Mouse (Mus musculus) adrenal gland, postnatal 25 days (tissue): ENCODE results near the gene Src. TPM values are rescaled to one million over a fixed set of nuclear protein-coding genes. Genes with fewer than 3 reads are reported as not detected.
"Not testable (repeated sequence)": the region's sequence is repeated elsewhere in the genome, so short reads cannot be mapped to it uniquely, and the experiment has no call there.

Source experiments
- DNase-seq: peaks from one replicate; pipeline ENCODE4 v3.0.0; 2021; ENCODE audit warnings: mixed read lengths
- total RNA-seq: library from RNA; stranded (reverse); gene quantifications from 2 replicates; pipeline ENCODE4 v1.2.3, GENCODE M21; 2021

Src gene
- total RNA-seq, 1 experiment from 2014 or later = 19.4 TPM

DNA sequence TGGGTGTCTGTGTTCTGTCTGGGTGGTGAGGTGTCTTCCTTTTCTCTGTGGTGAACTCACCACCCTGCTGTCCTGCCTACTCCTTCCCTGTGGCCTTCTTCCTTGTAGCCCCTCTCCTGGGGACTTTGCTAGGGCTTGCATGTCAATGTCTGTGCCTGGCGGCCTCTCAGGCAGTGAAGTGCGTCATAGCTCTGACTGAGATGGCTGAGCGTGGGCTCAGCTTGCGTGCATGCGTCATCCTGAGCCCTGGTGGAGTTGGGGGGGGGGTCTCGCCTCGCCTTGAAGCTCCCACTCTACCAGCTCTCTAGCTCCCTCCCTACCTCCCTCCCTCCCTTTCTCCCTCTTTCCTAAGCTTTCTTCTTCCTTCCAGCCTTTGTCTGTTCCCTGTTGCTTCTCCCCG, 60.4 kb downstream of the Src start:
- DNase-seq = no peak

DNA sequence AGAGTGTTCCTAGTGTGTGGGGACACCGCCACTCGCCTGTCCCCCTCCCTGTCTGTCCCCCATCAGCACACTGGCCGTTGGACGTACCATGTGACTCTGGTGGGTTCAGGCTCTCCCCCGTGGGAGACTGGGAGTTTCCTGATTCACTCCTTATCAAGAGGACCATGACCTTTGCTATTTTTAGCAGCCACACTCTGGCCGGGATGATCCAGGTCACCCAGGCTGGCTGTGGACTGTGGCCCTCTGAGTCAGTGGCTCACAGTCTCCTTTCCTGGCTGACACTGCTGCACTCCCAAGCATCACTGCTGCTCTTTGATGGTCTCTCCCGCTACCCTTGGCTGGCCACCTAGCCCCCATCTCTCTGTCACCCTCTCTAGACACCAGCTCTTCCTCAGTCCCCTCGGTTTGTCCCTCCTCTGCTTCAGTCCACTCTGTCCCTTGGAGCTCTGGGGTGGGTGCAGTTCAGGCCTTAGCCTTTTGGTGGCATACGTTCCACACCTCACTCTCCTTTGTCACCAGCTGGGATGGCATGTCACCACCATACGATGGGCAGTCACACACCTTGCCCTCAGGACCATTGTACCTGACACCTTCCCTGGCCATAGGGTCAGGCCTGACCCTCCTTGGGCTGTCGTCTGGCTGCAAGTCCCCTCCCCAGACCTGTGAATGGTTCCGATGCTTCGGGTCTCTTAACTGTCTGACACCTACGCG, 61.8 kb downstream of the Src start:
- DNase-seq = peak; percentile 50

DNA sequence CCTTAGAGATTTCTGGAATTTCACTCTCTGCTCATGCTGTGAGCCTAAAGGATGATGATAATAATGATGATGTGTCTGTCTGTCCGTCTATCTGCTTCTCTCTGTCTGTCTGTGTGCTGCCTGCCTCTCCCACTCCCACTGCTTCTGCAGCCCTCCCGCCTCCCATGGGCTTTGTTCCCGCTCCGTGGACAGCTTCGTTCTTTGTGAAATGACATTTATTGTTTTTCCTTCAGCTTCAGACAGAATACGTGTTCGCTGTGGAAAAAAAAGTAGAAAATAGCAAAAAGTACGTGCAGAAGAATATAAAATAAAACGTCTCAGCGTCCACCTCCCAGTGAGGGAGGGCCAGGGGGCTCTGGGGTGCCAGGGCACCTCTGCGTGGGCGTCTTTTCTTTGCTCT, 64.5 kb downstream of the Src start:
- no peak for DNase-seq

DNA sequence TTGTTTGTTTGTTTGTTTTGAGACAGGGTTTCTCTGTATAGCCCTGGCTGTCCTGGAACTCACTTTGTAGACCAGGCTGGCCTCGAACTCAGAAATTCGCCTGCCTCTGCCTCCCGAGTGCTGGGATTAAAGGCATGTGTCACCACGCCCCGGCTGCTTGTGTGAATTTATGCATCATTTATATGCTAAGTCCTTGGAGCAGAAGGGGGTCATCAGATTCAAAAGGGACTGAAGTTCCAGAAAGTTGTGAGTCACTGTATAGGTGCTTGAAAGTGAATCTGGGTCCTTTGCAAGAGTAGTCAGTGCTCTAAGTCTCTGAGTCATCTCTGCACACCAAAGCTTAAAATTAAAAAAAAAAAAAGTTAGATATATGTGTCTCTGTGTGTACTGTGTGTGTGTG, 68.3 kb downstream of the Src start:
- not testable (repeated sequence) for DNase-seq

DNA sequence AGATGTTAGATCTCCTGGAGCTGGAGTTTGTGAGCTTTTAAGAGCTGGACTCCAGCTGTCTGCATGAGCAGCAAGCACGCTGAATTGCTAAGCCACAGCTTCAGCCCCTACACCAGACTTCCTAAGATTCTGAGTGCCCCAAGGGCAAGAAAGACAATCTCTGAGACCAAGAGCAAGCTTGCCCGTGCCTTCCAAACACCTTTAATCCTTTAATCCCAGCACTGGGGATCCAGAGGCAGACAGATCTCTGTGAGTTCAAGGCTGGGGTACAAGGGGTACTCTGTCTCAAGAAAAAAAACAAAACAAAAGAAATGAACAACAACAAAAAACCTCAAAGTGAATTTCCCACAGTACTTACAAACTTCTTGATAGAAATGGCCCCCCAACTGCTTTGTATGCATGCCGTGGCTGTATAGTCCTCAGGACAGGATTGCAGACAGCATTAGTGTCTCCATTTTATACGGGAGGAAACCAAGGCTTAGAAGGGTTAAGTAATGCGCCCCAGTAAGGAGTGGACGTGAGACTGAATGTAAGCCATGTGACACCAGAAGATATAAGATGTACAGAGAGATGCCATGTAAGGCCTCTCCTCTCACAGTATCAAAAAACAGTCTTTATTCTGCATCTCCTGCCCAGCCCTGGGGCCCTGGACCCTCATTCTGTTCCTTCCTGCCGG, 68.9 kb downstream of the Src start:
- DNase-seq = no peak

DNA sequence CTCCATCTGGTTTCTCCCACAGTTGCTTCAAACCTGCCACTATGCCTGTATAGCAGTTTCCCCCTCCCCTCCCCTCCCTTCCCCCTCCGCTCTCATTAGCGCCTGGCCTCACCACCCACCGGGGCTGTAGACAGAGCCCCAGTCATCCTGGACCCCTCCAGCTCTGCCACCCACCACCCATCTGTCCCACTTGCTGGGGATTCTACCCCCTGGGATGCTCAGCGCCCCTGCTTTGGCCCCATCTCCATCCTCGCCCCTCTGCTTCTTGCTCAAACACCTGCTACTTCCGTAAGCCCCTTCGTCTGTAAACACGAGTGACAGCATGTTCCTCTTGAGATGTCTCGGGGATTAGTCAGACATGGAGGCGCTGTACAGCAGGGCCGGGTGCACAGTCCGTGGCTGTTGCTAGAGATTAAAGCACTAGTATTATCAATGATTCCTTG, 69.5 kb downstream of the Src start:
- no peak for DNase-seq

DNA sequence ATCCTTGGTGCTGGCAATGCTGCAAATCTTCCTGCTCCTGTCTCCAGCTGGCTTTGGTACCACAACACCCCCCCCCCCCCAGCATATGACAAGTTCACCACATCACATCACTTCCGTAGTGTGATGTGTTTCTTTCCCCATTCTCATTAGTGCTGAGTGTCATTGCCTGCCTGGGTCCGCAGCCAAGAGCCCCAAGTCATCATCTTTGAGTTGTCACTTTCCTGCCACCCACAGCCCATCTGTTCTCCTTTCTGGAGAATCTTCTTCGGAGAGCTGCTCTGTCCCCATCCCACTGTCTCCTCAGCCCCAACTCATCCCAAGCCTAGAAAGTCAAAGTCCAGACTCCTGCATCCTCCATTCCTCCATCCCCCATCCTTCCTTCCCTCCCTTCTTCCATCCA, 75.0 kb downstream of the Src start:
- DNase-seq = no peak

DNA sequence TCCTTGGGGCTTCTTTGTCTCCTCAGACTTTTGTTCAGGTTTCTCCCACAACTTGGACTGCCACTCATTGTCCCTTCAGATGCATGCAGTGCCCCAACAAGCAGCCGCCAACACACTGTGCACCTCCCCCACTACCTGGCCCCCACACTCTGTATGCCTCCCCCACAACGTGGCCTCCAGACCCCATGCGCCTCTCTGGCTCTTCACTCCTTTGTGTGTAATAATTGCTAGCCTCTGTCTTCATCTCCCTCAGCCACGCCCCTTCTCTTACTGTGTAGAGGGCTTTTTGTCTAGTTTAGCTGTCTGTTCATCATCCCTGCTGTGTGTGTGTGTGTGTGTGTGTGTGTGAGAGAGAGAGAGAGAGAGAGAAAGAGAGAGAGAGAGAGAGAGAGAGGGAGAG, 80.3 kb downstream of the Src start:
- no peak for DNase-seq

DNA sequence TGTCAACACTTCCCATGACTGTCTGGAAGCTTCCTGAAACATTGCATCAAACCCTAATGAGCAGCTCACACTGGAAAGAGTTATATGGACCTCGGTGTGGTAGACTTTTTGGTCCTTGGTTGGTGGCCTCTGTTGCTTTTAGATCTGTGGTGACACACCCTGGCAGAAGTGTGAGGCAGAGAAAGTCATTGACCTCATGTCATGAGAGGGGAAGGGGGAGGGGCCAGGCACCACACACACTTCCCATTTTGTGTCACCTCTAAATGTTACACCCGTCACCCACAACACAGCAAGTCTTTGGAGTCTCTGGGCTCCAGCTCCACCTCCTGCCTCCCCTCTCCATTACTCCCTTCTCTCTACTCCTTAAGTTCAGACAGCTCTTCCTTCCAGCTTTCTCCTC, 82.1 kb downstream of the Src start:
- DNase-seq = no peak

DNA sequence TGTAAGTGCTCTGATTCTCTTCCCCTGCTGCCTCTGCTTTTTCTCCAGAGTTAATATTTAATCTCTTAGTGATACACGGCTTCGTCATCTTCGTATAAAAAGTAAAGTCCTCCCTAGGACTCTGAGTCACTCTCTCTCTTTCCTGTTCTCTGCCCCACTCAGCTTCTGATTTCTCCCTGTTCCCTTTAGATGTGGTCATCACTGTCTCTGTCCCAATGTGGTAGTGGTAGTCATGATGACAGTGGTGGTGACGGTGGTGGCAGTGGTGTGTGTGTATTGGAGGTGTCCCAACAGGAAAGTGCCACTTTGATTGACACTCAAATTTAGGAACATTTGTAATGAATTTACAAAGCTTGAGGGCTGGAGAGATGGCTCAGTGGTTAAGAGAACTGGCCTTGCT, 83.1 kb downstream of the Src start:
- DNase-seq = no peak

DNA sequence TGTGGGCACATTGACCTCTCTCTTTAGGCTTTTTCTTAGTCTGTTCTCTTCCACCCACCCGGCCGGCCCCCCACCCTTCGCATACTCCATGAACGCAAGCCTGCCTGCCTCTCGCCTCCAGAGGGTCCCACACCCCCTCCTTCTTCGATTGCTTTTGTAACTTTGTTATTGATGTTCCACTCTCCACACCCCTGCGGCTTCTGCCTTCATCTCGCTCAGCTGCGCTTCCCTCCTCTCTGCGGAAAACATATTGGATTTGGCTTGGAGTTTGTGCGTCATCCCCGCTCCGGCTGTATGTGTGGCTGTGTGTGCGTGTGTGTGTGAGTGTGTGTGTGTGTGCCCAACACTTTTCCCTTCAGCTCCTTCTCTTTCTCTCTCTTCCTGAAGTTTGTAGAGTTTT, 88.5 kb downstream of the Src start:
- DNase-seq = no peak

DNA sequence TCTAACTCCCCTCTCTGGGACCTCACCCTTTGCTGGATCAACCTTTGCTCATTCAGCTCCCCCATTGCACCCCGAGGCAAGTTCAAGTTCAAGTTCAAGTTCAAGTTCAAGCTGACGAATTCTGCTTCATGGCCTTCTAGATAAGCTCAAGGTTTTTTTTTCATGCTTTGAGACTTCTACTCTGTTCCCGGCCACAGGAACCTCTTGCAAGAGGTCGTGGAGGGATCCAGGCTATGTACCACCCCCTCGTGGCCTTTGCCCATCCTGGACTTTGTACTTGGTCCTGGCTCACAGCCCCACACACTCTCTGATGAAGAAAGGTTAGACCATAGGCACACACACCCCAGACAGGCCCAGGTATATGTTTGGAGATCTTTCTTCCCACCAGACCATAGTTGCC, 90.9 kb downstream of the Src start:
- no peak for DNase-seq

DNA sequence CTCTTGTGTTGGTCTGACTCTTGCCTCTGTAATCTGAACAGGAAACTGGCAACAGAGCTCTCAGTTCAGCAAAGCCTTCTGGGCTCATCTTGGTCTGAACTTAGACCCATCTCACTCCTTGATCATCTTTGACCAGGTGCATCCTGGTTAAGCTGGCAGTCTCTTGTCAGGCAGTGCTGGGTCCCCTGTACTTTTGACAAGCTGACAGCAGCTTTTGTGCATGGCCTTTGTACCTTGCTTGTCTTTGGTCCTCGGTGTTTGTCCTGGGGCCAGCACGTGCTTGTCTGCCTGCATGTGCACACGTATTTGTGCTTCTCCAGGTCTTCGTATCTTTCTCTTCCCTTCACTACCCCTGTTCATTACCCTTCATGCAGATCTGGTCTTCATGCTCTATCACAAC, 91.8 kb downstream of the Src start:
- DNase-seq = no peak

DNA sequence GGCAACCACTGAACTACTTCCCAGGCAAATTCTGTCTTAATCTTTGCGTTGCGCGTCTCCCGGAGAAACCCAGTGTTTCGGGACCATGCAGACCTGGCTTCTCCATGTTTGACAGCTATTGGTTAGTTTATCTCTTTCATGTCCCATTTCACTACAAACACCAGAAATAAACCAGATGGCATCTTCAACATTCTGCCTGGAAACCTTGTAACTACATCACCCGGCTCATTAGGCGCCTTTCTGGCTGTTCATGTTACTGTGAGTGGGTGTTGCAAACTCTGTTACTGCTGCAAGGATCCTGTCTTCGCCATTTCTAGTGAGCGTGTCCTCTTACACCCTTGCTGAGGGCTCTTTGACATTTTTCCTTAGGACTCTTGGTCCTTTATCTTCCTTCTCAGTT, 94.6 kb downstream of the Src start:
- no peak for DNase-seq

DNA sequence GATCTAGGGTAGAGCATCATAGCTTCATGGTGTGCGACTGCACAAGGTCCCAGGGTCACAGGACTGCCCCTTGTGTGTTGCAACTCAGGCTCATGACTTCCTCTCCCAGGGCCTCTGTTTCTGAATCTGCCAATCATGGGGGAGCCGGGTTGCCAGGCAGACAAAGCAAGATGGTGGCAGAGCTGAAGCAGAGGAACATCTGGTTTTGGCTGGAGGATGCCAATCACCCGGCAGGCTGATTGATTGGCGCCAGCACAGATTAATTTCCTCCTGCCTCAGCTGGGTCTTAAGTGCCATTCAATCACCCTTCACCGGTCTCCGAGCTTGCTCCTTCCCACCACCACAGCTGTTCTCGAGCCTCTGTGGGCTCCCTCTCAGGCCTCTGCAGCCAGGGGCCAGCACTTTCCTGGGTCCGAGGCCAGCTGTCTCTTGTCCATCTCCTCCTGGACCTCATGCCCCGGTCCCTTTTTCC, 95.5 kb downstream of the Src start:
- DNase-seq = no peak

DNA sequence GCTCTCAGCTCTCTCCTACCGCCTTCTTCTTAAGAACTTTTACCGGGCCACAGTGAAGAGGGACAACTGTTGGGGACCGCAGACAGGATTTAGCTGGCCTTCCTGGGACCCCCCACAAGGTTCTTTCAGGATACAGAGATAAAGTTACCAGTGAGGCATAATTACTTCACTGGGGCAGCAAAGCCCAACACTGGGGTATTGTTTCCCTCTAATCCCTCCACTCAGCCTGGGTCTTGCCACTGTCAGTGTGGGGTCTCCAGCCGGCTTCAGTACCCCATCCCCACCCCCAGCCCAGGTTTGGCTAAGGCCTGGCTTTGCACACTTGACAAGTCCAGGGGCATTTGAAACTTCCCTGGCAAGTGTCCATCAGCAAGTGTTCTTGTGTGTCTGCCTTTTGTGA, 96.1 kb downstream of the Src start:
- DNase-seq = no peak

DNA sequence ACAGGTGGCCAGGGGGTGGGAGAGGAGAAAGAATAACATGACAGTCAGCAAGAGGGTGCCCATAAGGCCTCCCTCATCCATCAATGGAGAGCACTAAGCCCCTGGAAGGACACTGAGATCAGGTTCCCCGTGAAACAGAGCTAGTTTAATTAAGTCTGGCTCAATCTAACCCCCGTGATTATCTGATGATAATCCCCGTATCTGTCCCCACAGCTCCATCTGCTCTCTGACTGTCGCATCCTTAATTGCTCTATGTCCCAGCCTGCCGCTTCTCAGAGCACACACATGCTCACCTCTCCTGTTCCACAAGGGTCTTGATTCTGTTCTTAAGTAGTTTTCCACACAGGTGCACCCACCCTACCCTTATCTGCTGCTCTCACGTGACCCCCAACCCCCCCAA, 99.3 kb downstream of the Src start:
- DNase-seq = no peak

DNA sequence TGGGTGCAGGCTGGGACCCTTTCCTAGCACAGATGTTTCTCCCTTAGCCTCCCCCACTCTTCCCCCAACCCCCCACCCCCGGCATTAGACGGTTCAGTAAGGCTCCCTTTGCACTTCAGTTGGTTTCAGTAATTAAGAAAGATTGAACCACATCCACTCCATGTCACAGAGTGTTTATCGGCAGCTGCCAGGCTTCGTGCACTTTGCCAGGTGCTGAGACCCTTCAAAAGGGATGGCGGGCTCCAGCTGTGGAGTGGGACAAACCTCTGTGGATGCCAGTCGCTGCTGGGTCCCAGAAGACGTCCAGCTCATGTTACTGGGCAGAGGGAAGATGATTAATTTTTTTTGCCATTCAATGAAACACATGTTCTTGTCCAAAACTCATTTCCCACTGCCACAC, 100.2 kb downstream of the Src start:
- DNase-seq = no peak

DNA sequence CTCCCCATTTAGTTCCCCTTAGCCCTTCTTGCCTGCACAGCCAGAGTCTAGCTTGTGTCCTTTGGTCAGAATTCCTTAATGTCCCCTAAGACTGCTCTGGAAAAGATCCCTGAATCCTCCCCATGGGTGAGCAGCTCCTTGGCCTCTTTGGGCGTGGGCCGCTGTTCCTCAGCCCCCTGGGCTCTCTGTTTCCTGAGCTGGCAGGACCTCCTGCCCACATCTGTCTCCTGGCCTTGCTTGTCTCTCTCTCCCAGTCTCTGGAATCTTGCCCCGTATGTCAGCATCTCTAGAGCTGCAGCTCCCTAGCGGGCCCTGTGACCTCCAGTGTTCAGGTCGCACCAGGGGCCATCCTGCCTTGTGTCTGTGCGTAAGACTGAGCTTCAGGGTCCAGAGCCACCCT, 101.2 kb downstream of the Src start:
- no peak for DNase-seq

DNA sequence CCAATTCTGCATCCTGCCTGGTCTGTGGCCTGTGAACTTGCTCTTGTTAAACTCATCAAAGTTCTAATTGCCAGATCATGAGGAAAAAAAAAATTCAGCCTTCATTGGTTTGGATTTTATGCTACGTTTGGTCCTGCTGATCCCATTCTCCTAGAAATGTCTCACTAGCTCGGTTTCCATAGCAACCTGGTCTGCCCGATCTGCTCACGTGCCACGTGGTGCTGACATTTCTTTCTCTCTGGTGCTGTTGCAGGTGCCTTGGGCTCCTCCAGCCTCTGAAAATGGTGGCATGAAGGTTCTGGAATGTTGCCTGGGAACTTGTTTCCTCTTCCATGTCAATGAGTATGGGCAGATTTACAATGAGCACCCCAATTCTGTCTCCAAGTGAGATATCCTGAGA, 102.3 kb downstream of the Src start:
- DNase-seq = no peak
